Mouse (Mus musculus) limb, embryonic 11.5 days (tissue): ENCODE results near the gene Cisd2. TPM values are rescaled to one million over a fixed set of nuclear protein-coding genes. Genes with fewer than 3 reads are reported as not detected.

Source experiments
- ATAC-seq: fragments of 200-750 bp; cut with Nextera tagmentation; 2 replicates; pipeline ENCODE4 v1.8.0; 2017; ENCODE audit warnings: low read depth; ENCODE audit not compliant: insufficient number of reproducible peaks, low FRiP score, low TSS enrichment
- DNase-seq: peaks from one replicate; pipeline ENCODE4 v3.0.0-alpha.2; 2015; ENCODE audit warnings: low spot score
- H3K27ac ChIP-seq: fragments of 300-500 bp; sonication (generic); replicated peaks from 2 replicates; pipeline ENCODE4 v1.5.1; 2014; ENCODE audit warnings: low read depth, mild to moderate bottlenecking, low read length
- H3K27me3 ChIP-seq: fragments of 300-500 bp; sonication (generic); 2 replicates; pipeline ENCODE4 v1.6.1; 2014; ENCODE audit warnings: mild to moderate bottlenecking, low read length, mixed read lengths; ENCODE audit not compliant: control insufficient read depth, insufficient read depth
- H3K36me3 ChIP-seq: fragments of 300-500 bp; sonication (generic); 2 replicates; pipeline ENCODE4 v1.6.1; 2014; ENCODE audit warnings: mild to moderate bottlenecking, low read length, moderate library complexity, mixed read lengths; ENCODE audit not compliant: control insufficient read depth, insufficient read depth
- H3K4me1 ChIP-seq: fragments of 300-500 bp; sonication (generic); 2 replicates; pipeline ENCODE4 v1.6.1; 2014; ENCODE audit warnings: low read length, mixed read lengths; ENCODE audit not compliant: control insufficient read depth, insufficient read depth
- H3K4me2 ChIP-seq: fragments of 300-500 bp; sonication (generic); 2 replicates; pipeline ENCODE4 v1.6.1; 2014; ENCODE audit warnings: low read depth, mild to moderate bottlenecking, moderate library complexity; ENCODE audit not compliant: severe bottlenecking
- H3K4me3 ChIP-seq: fragments of 300-500 bp; sonication (generic); 2 replicates; pipeline ENCODE4 v1.5.1; 2014; ENCODE audit warnings: low read depth, low read length
- H3K9ac ChIP-seq: fragments of 300-500 bp; sonication (generic); 2 replicates; pipeline ENCODE4 v1.6.1; 2014; ENCODE audit warnings: mild to moderate bottlenecking, low read length
- H3K9me3 ChIP-seq: fragments of 300-500 bp; sonication (generic); 2 replicates; pipeline ENCODE4 v1.6.1; 2016; ENCODE audit warnings: low read length; ENCODE audit not compliant: control insufficient read depth
- WGBS: fragments of 180-500 bp; shearing (Covaris S2); extraction: QIAGEN DNeasy Blood & Tissue Kit; methylation state at CpG from one replicate; pipeline ENCODE4 v1.1.7; 2014; 5-methylcytosine and 5-hydroxymethylcytosine counted together
- polyA plus RNA-seq: library from polyadenylated mRNA; unstranded; fragments of >200 nt; fragmentation: Nextera tagmentation; extraction: Ambion mirVana; gene quantifications from 2 replicates; pipeline ENCODE4 v1.2.1, GENCODE M21; 2014

The Cisd2 gene
- polyA plus RNA-seq, 1 experiment from 2014 or later: 64.7 TPM

DNA sequence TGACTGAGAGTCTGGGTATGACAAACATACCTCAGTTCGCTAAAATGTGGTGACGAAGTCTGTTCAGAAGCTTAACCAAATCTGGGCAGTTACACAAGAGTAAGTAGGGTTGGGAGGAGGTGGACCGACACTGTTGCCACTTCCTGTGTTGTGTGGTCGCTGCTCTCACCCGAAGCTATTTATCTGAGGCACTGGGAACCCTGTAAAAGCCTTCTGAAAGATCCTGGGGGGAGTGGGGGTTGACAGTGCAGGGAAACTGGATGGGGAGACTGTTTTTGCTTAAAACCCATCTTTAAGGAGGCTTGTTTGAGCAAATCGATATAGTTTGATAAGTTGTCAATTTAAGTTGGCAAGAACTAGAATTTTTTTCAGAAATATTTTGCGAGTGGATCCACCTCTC, 16.5 kb upstream of the Cisd2 start:
- 26% methylated on average over 7 of the region's 7 CpGs for WGBS
- ATAC-seq: no peak
- Histone ChIP-seq H3K4me3 (peak overlapping the region; percentile 85), H3K9me3 (no peaks in the 10 kb centered on the region), H3K9ac (peak overlapping the region; percentile 97), H3K27ac (no peak overlapping the region), H3K4me2 (peak overlapping the region; percentile 79), H3K27me3 (no peaks in the 10 kb centered on the region), H3K4me1 (peaks cover 10% of the 10 kb centered on the region; the same call in 1 of the 2 replicates), H3K36me3 (0 out of 2 replicates have a peak, but pooled peaks cover 2% of the 10 kb centered on the region)
- peak; percentile 26 for DNase-seq

DNA sequence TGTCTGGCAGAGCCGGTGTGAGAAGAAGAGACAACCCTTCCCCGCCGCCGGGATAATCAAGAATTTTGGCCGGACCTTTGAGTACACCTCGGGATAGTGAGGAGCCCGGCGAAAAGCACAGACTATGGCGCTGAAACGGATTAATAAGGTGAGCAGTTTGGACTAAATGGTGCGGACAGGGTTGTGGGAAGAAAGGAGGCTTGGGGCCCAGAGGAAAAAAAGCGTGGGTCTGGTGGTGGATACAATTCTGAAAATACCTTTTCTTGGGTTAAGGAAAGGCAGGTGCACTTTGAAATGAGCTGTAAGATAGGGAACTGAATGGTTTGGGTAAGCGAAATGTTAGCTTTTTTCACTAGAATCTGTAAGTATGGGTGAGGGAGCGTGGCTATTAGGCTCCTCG, 15.9 kb upstream of the Cisd2 start:
- 0 out of 2 replicates have a peak, but pooled peaks cover 2% of the 10 kb centered on the region for H3K36me3 ChIP-seq
- peak overlapping the region; percentile 79 for H3K4me2 ChIP-seq
- peaks cover 10% of the 10 kb centered on the region; the same call in 1 of the 2 replicates for H3K4me1 ChIP-seq
- no peak overlapping the region for H3K27ac ChIP-seq
- H3K4me3 ChIP-seq: peak overlapping the region; percentile 85
- no peak for ATAC-seq
- H3K27me3 ChIP-seq: no peaks in the 10 kb centered on the region
- peak overlapping the region; percentile 97 for H3K9ac ChIP-seq
- H3K9me3 ChIP-seq: no peaks in the 10 kb centered on the region
- WGBS: 5% methylated on average over 15 of the region's 15 CpGs
- no peak for DNase-seq

DNA sequence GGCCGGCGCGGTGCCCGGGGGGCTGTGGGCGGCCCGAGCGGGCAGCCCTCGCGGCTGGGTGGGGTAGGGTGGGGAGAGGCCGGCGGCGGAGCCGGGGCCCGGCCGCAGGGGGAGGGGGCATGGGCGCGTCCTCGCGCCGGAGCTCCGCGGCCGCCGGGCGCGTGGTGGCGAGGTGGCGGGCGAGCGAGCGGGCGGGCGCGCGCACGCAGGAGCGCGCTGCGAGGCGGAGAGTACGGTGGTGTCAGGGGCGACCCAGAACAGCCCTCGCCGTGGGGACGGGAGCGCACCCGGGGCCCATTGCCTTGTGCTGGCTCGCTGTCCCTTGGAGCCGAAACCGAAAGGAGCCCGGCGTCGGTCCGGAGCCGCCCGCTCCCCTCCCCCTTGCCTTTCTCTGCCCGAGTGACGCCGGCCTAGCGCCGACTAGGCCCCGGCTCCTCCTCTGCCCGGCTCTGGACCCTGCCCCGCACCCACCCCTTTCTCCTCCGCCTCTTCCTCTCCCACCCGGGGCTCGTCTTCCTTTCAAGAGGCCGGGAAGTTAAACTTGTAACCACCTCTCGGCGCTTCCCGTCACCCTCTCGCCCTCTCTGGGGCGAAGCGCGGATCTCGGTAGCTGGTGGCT, 15.3 kb upstream of the Cisd2 start:
- 2% methylated on average over 41 of the region's 76 CpGs for WGBS
- no peaks in the 10 kb centered on the region for H3K27me3 ChIP-seq
- peak overlapping the region; percentile 79 for H3K4me2 ChIP-seq
- peaks cover 10% of the 10 kb centered on the region; the same call in 1 of the 2 replicates for H3K4me1 ChIP-seq
- H3K27ac ChIP-seq: peak overlapping the region; percentile 100
- H3K4me3 ChIP-seq: peak overlapping the region; percentile 85
- H3K9me3 ChIP-seq: no peaks in the 10 kb centered on the region
- DNase-seq: peak; percentile 81
- 0 out of 2 replicates have a peak, but pooled peaks cover 2% of the 10 kb centered on the region for H3K36me3 ChIP-seq
- peak overlapping the region; percentile 97 for H3K9ac ChIP-seq
- ATAC-seq: peak; percentile 64

DNA sequence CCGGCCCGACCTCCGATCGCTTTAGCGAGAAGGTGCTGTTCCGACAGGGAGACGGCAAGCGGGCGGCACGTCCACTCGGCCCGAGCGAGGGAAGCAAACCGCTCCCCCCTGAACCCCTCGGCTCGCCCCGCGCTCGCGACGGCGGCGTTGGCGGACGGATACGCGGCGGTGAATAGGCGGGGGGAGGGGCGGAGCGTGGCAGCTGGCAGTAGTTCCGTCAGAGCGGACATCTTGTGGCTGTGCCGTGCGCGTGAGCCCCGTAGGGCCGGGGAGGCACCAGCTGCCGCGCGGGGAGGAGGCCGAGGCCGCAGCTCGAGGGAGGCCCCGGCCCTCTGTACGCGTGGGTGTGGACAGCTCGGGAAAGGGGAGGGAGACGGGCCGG, 14.8 kb upstream of the Cisd2 start:
- DNase-seq: peak; percentile 96
- H3K9me3 ChIP-seq: no peaks in the 10 kb centered on the region
- ATAC-seq: peak; percentile 74
- peak overlapping the region; percentile 97 for H3K9ac ChIP-seq
- H3K4me2 ChIP-seq: peak overlapping the region; percentile 79; the same call in 1 of the 2 replicates
- no peaks in the 10 kb centered on the region for H3K27me3 ChIP-seq
- peaks cover 10% of the 10 kb centered on the region; the same call in 1 of the 2 replicates for H3K4me1 ChIP-seq
- peak overlapping the region; percentile 85 for H3K4me3 ChIP-seq
- peak overlapping the region; percentile 100 for H3K27ac ChIP-seq
- WGBS: under 1% methylated on average over 41 of the region's 50 CpGs
- H3K36me3 ChIP-seq: 0 out of 2 replicates have a peak, but pooled peaks cover 2% of the 10 kb centered on the region

DNA sequence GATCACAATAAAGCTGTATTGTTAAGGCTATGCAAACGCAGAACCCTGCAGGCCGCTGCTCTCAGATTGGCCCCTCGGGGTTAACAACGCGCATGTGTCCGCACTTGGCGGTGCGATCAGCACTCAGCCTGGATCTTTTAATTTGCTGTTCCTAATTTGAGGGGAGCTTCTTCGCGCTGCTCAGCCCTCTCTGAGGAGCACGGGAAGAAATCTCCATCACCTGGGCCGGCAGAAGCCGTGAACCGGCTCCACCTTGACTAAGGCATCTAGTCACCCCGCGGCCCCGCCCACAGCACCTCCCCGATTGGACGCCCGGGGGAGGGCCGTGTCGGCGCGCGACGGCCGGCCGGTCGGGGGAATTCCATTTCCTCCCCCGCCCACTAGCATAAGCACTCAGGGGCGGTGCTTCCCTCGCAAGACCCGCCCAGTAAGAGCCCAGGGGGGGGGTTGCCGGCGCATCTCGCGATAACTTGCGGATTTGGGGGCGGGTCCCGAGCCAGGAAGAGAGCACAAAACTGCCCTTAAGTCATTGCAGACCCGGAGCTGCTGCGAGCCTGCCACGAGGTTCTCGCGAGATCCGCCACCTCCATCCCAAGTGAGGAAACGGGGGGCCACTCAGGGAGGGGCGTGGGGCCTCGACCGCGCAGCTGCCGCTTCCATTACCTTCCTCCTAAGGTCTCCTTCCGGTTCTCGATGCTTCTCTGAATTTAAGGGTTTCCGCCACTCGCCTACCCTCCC, 14.2 kb upstream of the Cisd2 start, which contains the start of gene Ube2d3:
Ube2d3 (plus strand) TSS at position 392 of the 738 bp plus-strand sequence.
- WGBS: under 1% methylated on average over 48 of the region's 56 CpGs
- Histone ChIP-seq H3K4me1 (peaks cover 10% of the 10 kb centered on the region; the same call in 1 of the 2 replicates), H3K27ac (peak within 1 kb of the TSS; percentile 100), H3K9ac (peak within 1 kb of the TSS; percentile 97), H3K9me3 (no peaks in the 10 kb centered on the region), H3K4me2 (peak within 1 kb of the TSS; percentile 79), H3K27me3 (no peaks in the 10 kb centered on the region), H3K4me3 (peak within 1 kb of the TSS; percentile 85), H3K36me3 (no peaks in the 10 kb centered on the region)
- ATAC-seq: peak; percentile 96
- peak; percentile 98 for DNase-seq

DNA sequence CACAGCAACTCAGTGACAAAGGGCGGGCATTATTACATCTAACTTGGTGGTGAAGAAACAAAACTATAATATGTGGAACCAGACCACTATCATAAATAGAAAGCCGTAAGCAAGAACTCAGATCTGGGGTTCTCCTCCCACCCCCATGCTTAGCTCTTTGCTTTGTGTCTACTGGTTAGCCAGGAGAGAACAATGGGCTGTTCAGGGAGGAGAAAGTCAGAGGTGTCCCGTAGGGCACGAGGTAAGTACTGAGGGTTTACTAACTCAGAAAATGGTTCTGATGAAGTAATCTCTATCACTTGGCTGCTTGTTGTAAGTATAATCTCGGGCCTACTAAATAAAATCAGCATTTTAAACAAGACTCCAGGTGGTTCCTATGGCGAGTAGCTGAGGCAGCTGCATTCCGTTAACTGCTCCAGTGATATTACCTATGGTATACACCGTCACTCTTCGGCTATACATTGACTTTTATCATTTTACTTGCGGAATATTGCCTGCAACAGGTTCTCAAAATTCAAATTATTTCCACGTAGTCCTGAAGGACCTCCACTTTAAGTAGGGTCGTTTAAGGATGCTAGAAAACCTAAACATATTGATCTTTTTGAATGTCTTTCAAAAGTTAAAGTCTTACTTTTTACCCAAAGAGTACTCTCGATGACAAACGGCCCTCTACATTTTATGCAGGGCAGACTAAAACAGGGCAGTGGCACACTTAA, 13.3 kb upstream of the Cisd2 start:
- WGBS: 51% methylated on average over 14 of the region's 14 CpGs

DNA sequence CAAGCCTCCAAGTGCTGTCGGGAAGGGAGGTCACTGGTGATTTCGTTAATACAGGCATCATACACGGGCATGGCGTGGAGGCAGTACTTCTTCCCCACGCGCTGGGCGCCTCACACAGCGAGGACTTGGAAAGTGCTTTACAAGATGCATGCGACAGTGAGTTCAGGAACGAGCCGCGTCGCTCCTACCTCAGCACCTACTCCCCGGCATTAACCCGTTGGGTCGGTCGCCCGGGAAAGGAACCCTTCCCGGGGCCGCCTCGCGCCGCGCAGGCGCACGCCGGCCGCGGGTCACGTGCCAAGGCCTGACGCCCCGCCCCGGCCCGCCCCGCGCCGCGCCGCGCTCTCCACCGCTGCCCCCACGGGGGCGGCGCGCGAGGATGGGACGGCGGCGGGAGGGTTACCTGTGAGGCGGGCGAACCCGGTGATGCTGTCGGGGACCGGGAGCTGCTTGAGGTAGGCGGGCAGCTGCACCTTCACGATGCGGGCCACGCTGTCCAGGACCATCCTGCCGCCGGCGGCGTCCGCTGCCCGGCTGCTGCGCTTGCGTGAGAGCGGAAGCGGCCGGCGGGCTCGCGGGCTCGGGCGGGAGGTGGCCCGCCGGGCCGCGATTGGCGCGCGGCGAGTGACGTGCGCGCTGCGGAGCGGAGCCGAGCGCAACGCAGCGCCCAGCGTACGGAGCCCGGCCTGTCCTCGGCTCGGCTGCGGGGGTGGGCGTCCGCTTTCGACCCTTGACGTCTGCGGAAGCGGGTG, 693 bp downstream of the Cisd2 start:
- WGBS: under 1% methylated on average over 83 of the region's 103 CpGs
- Histone ChIP-seq H3K9me3 (no peaks in the 10 kb centered on the region), H3K4me2 (peak overlapping the region; percentile 67), H3K27ac (peak overlapping the region; percentile 83), H3K4me3 (peak overlapping the region; percentile 72), H3K27me3 (no peaks in the 10 kb centered on the region), H3K9ac (peak overlapping the region; percentile 85), H3K36me3 (no peaks in the 10 kb centered on the region), H3K4me1 (peaks cover 4% of the 10 kb centered on the region; the same call in 1 of the 2 replicates)
- peak; percentile 87 for DNase-seq
- ATAC-seq: peak; percentile 96

More for the DNA sequence above, 13.3 kb upstream of the Cisd2 start:
- Histone ChIP-seq H3K4me2 (peak overlapping the region; percentile 44), H3K27me3 (no peaks in the 10 kb centered on the region), H3K9ac (peak overlapping the region; percentile 72), H3K27ac (peak overlapping the region; percentile 10; the same call in 1 of the 2 replicates), H3K4me1 (peaks cover 10% of the 10 kb centered on the region; the same call in 1 of the 2 replicates), H3K4me3 (peak overlapping the region; percentile 85), H3K36me3 (no peaks in the 10 kb centered on the region), H3K9me3 (no peaks in the 10 kb centered on the region)
- DNase-seq: peak; percentile 27
- ATAC-seq: no peak
